Mouse (Mus musculus) ES-Bruce4 (cell line): ENCODE data around the gene Akr7a5. TPM values are rescaled to one million over a fixed set of nuclear protein-coding genes. Genes with fewer than 3 reads are reported as not detected.

Source experiments
- H3K27ac ChIP-seq: 2 replicates; pipeline ENCODE4 v1.5.1; 2012; ENCODE audit warnings: low read length, inconsistent platforms; ENCODE audit not compliant: insufficient read depth
- H3K27me3 ChIP-seq: 2 replicates; pipeline ENCODE4 v1.6.1; 2012; ENCODE audit warnings: mild to moderate bottlenecking, low read length, inconsistent platforms; ENCODE audit not compliant: control insufficient read depth, poor library complexity, insufficient read depth, severe bottlenecking
- H3K36me3 ChIP-seq: 2 replicates; pipeline ENCODE4 v1.6.1; 2012; ENCODE audit warnings: inconsistent platforms, mild to moderate bottlenecking, low read length, moderate library complexity; ENCODE audit not compliant: control insufficient read depth, poor library complexity, insufficient read depth, severe bottlenecking
- H3K4me1 ChIP-seq: one replicate; pipeline ENCODE4 v1.8.1; 2011; ENCODE audit warnings: low read length; ENCODE audit not compliant: control insufficient read depth, insufficient read depth
- H3K4me3 ChIP-seq: 2 replicates; pipeline ENCODE4 v1.5.1; 2011; ENCODE audit warnings: low read depth, mild to moderate bottlenecking, low read length
- H3K9ac ChIP-seq: 2 replicates; pipeline ENCODE4 v1.6.1; 2012; ENCODE audit warnings: low read depth, mild to moderate bottlenecking, inconsistent platforms; ENCODE audit not compliant: poor library complexity, severe bottlenecking
- H3K9me3 ChIP-seq: replicated peaks from 2 replicates; pipeline ENCODE4 v1.6.1; 2012; ENCODE audit warnings: mild to moderate bottlenecking, low read length, inconsistent platforms; ENCODE audit not compliant: control insufficient read depth, poor library complexity, insufficient read depth, severe bottlenecking
- CTCF ChIP-seq: IDR thresholded peaks from one replicate; pipeline ENCODE4 v1.8.1; 2011; ENCODE audit warnings: low read depth, low read length
- EP300 ChIP-seq: IDR thresholded peaks from 2 replicates; pipeline ENCODE4 v1.6.1; 2011; ENCODE audit warnings: low read depth, low read length; ENCODE audit not compliant: insufficient read depth
- POLR2A ChIP-seq: IDR thresholded peaks from one replicate; pipeline ENCODE4 v1.8.1; 2011; ENCODE audit warnings: low read length; ENCODE audit not compliant: insufficient read depth
- polyA plus RNA-seq: library from polyadenylated mRNA; stranded (reverse); fragments of >200 nt; gene quantifications from 2 replicates; pipeline ENCODE4 v1.2.4, GENCODE M21; 2011; ENCODE audit warnings: low read depth; ENCODE audit not compliant: missing spikeins, insufficient read depth, insufficient read length

Gene Akr7a5
- polyA plus RNA-seq, 1 experiment, result 33.5 TPM

GRCm38 (mm10) chr4:139305521-139305920 is 5.0 kb upstream of the Akr7a5 start:
- no peaks in the 10 kb centered on the region for H3K9me3 ChIP-seq
- no peak overlapping the region for H3K4me3 ChIP-seq
- H3K27ac ChIP-seq, result no peak overlapping the region
- no peaks in the 10 kb centered on the region for H3K36me3 ChIP-seq
- H3K27me3 ChIP-seq, result no peaks in the 10 kb centered on the region
- H3K9ac ChIP-seq, result no peak overlapping the region
- H3K4me1 ChIP-seq, result no peaks in the 10 kb centered on the region
- TF ChIP-seq POLR2A (no peak), CTCF (no peak), EP300 (no peak)

GRCm38 (mm10) chr4:139307916-139308315 is 2.6 kb upstream of the Akr7a5 start:
- TF ChIP-seq POLR2A (no peak), EP300 (no peak), CTCF (no peak)
- Histone ChIP-seq H3K27ac (no peak overlapping the region), H3K9ac (no peak overlapping the region), H3K4me1 (no peaks in the 10 kb centered on the region), H3K36me3 (no peaks in the 10 kb centered on the region), H3K4me3 (no peak overlapping the region), H3K27me3 (no peaks in the 10 kb centered on the region), H3K9me3 (no peaks in the 10 kb centered on the region)

- no peaks in the 10 kb centered on the region for H3K27me3 ChIP-seq
- peak overlapping the region; percentile 79 for H3K9ac ChIP-seq
- no peaks in the 10 kb centered on the region for H3K4me1 ChIP-seq
- no peaks in the 10 kb centered on the region for H3K36me3 ChIP-seq
- no peak overlapping the region for H3K27ac ChIP-seq
- H3K9me3 ChIP-seq, result no peaks in the 10 kb centered on the region
- peak overlapping the region; percentile 85 for H3K4me3 ChIP-seq
- TF ChIP-seq EP300 (no peak), POLR2A (no peak), CTCF (no peak)
These were observed 893 bp upstream of the Akr7a5 start for GRCm38 (mm10) chr4:139309651-139310050.

GRCm38 (mm10) chr4:139310899-139311701 is 556 bp downstream of the Akr7a5 start:
- no peaks in the 10 kb centered on the region for H3K9me3 ChIP-seq
- H3K9ac ChIP-seq, result peak overlapping the region; percentile 79
- no peaks in the 10 kb centered on the region for H3K4me1 ChIP-seq
- H3K27ac ChIP-seq, result no peak overlapping the region
- TF ChIP-seq CTCF (no peak), EP300 (no peak), POLR2A (no peak)
- 0 out of 2 replicates have a peak, but pooled peaks cover 2% of the 10 kb centered on the region for H3K36me3 ChIP-seq
- H3K27me3 ChIP-seq, result no peaks in the 10 kb centered on the region
- H3K4me3 ChIP-seq, result peak overlapping the region; percentile 82

GRCm38 (mm10) chr4:139311707-139312106 is 1.2 kb downstream of the Akr7a5 start:
- 0 out of 2 replicates have a peak, but pooled peaks cover 2% of the 10 kb centered on the region for H3K36me3 ChIP-seq
- TF ChIP-seq EP300 (no peak), POLR2A (no peak), CTCF (no peak)
- H3K27ac ChIP-seq, result no peak overlapping the region

GRCm38 (mm10) chr4:139312632-139313031 is 2.1 kb downstream of the Akr7a5 start:
- Histone ChIP-seq H3K27ac (no peak overlapping the region), H3K4me1 (no peaks in the 10 kb centered on the region), H3K36me3 (0 out of 2 replicates have a peak, but pooled peaks cover 2% of the 10 kb centered on the region), H3K4me3 (no peak overlapping the region), H3K9me3 (no peaks in the 10 kb centered on the region), H3K27me3 (no peaks in the 10 kb centered on the region), H3K9ac (no peak overlapping the region)
- peak; percentile 29 for TF ChIP-seq CTCF
- TF ChIP-seq POLR2A, result no peak

More at GRCm38 (mm10) chr4:139311707-139312106, 1.2 kb downstream of the Akr7a5 start:
- H3K9ac ChIP-seq, result peak overlapping the region; percentile 79
- H3K27me3 ChIP-seq, result no peaks in the 10 kb centered on the region
- H3K4me3 ChIP-seq, result peak overlapping the region; percentile 82
- no peaks in the 10 kb centered on the region for H3K9me3 ChIP-seq
- H3K4me1 ChIP-seq, result no peaks in the 10 kb centered on the region
